Mouse (Mus musculus) ovary, postnatal 36 days (tissue): ENCODE measurements around the gene Uba2.
"Not testable (repeated sequence)": the region's sequence is repeated elsewhere in the genome, so short reads cannot be mapped to it uniquely, and the experiment has no call there.

Experiments used
- DNase-seq: peaks from one replicate; pipeline ENCODE4 v3.0.0; 2022; ENCODE audit warnings: low spot score, mixed read lengths

Uba2 gene

DNA sequence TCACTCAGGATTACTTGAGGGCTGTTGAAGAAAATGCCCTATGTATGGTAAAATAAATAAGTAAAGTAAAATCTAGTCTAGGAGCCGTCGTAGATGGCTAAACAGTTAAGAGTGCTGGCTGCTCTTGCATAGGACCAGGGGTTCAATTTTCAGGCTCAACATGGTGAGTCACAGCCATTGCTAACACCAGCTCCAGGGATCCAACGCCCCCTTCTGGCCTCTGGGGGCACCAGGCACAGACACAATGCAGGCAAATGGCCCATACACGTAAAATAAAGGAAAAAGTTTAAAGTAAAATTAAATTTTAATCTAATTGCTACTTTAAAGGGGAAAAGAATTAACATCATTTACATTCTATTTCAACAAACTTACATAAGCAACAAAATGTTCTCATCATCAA lies 2.5 kb downstream of the Uba2 start:
- no peak for DNase-seq

DNA sequence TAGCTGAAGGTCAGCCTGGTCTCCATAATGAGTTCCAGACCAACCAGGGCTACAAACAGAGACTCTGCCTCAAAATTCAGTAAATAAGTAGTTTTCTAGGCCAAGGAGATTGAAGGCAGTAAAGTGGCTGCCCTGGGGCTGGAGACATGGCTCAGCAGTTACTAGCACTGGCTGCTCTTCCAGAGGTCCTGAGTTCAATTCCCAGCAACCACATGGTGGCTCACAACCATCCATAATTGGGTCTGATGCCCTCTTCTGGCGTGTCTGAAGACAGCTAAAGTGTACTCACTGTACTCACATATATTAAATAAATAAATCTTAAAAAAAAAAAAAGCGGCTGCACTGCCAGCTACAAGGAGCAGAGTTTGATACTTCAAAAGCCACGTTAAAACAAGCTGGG lies 3.4 kb downstream of the Uba2 start:
- DNase-seq: no peak

DNA sequence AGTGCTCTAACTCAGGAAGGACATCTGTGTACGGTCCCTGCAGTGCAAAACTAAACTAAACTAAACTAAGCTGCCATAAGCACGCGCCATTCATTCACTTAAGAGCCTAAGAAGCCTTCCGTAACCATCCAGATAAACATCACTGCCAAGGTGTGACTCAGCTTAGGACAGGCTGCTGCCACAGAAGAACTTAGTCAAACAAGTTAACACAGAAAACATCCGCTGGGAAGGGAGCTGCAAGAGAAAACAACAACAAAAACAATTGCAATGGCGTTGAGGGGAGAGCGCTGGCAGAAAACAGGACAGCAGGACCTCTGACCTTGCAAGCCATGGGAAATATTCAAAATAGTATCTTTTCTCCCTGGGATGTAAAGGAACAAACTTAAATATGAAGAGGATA lies 4.7 kb downstream of the Uba2 start:
- no peak for DNase-seq

DNA sequence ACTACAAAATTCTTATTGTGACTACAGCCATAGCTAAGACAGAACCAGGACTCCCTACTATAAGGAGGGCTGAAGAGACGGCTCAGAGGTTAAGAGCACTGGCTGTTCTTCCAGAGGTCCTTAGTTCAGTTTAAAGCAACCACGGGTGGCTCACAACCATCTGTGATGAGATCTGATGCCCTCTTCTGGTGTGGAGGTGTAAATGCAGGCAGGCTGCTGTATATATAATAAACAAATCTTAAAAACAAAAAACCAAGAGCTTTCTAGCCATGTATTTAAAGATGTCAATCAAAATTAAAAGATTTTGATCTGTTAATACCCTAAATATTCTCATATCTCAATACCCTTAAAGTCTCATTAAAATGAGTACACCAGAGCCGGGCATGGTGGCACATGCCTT lies 10.2 kb downstream of the Uba2 start:
- no peak for DNase-seq

DNA sequence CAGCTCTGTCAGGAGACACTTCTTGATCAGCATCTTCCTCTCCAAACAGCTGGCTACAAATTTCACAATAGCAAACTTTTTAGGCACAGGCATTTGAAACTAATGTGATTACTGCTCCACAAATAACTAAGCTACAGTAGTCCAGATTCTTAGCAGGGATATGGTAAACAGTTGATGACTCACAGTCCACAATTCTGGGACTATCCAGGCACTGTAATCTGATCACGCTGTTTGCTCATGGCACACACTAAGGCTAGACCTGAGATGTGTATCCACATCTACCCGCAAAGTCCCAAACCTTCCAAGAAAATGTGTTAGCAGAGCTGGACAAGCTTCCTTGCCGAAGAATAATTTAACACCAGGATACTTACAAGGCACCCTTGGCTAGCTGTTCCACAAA lies 11.4 kb downstream of the Uba2 start:
- no peak for DNase-seq

DNA sequence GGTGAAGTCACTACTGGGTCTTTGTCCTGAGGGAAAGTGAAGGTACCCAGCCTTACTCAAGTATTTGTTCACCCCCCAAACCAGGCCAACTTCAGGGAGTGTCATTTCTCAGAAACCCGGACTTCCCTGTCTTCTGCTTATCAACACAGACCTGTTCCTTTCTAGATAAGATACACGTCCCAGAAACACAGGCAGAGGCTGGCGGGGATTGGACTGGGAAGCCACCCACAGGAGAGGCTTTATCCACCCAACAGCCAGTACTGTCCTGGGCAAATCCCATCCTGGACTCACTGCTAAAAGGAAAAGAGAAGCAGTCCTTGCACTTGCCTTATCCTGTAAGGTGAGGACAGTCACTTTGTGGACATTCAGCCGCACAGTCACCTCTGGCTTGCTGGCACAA lies 22.2 kb downstream of the Uba2 start:
- no peak for DNase-seq

DNA sequence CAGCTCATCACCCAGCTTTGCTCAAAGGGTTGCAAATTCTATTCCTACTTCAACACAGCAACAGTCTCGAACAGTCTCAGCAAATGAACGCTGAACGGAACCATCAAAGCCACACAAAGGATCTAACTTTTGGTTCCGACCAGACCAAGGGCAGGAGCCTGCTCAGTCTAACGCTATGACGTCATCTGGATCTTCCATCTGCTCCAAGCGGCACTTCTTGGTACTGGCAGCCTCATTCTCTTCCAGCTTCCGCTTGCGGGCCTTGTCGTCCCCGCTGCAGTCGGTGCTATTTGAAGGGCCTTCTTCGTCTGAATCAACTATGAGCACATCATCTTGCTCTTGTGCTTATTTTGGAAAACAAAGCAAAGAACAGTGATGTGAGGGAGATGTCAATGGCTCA lies 28.3 kb downstream of the Uba2 start:
- no peak for DNase-seq

DNA sequence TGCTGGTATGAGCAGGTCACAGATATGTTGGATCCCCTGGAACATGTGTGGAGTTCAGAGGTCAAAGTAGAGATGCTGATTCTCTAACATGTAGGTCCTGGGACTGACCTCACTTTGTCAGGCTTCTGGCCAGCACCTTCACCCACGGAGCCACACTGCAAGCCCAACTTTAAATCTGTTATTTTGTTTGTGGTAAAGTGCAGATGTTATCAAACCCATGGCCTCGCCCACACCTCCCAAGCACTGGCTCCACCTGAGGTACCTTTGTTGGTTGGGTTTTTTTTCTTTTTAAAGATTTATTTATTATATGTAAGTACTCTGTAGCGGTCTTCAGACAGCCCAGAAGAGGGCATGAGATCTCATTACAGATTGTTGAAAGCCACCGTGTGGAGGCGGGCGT lies 29.9 kb downstream of the Uba2 start:
- DNase-seq: no peak

DNA sequence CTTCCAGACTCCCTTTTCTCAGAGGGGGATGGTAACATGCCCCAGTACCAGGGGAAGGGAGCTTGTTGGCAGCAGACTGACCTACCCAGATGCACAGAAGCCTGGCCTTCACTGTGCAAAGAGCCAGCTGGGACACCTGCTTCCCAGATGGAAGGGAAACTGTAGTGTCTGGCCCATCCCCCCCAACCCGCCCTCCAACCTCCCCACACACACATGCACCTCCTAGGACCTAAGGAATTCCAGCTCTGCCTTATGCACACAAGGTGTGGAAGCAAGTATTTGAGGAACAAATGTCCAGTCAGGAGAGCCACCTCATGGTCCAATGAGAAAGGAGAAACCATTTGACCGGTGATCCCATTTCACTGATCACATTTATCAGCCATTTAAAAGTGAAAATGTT lies 35.1 kb downstream of the Uba2 start:
- no peak for DNase-seq

DNA sequence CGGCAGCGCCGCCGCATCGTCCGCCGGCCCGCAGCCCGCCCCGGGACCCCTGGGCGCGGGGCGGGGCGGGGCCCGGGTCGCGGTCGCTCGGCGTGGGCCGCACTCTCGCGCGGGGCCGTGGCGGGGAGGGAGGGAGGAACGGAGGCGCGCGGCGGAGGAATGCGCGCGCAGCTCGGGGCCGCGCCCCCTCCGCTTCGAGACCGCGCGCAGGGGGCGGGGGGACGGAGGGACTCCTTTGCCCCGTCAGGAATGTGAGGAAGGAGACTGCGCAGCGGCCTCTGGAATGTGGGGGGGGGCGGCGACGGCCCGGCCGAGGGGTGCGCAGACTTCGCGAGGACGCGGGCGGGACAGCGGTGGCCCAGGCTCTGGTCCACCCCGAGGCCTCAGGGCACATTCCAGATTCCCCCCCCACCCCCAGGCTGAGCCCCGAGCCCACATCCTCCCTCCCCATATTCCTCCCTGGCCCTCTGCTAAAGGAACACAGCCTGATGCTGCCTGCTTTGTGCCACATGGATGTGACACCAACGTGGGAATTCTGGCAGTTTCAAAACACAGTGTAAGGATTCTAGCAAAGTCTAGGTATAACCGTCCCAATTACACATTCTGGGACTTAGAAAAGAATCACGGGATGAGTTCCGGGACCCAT lies 36.2 kb downstream of the Uba2 start, which contains the start of gene Wtip:
Gene Wtip (minus strand): TSS at position 152 of the 646 bp plus-strand sequence.
- DNase-seq: peak; percentile 82

DNA sequence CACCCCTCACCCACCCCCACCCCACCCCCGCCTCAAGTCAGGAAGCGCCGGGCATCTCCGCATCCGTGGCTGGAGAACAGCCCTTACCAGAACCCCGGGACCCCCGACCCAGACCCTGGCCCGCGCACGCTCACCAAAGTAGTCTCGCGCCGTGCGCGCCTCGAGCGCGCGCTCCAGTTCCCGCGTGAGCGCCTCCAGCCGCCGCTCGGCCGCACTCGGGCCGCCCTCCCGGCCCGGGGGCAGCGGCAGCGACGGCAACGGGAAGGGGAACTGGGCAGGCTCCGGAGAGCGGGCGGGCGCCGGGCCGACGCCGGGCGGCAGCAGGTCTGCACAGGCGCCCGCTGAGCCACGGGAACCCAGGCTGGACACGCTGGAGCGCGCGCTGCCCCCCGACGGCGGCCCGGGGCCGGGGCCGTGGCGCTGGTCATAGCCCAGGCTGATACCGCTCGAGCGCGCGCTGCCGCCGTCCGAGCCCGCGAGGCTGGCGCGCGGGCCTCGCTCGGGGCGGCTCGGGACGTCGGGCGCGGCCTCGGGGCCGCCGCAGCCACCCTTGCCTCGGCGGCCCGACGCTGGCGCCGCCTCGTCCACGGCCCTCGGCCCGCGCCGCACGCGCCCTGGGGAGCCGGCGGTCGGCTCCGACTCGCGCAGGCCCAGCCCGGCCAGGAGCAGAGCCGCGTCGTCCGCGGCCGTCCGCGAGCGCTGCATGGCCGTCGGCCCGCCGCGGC lies 36.9 kb downstream of the Uba2 start:
- peak; percentile 36 for DNase-seq

DNA sequence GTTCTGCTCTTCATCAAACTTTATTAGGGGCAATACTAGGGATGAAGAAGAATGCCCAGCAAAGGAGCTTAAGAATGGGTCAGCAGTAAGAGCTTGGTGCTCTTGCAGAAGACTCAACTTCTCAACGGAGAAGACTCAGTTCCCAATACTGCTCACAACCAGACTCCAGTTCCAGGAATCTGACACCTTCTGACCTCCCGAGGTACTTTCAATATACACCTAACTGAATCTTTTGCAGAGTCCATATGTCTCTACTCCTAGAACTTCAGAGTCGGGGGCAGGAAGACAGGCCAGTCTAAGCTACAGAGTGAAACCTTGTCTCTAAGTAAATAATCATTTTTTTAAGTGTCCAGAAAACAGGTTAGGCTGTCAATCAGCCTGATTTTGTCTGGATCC lies 37.4 kb downstream of the Uba2 start:
- no peak for DNase-seq

DNA sequence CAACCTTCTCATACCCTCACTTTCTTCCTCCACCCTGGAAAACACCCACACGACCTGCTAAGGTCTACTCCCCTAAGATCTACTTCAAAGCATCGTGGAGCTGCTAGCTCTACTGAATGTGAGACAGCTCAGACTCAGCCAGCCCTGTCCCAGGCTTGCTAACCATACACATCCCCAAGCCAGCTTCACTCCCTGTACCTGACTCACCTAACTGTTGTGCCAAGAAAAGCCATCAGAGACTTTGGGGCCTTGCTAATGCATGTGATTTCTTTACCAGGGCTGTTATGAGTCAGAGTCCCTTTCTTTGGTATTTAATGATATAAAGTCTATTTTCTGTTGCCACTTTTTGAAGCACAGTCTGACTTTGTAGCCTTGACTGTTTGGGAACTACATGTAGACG lies 38.3 kb downstream of the Uba2 start:
- DNase-seq: no peak

DNA sequence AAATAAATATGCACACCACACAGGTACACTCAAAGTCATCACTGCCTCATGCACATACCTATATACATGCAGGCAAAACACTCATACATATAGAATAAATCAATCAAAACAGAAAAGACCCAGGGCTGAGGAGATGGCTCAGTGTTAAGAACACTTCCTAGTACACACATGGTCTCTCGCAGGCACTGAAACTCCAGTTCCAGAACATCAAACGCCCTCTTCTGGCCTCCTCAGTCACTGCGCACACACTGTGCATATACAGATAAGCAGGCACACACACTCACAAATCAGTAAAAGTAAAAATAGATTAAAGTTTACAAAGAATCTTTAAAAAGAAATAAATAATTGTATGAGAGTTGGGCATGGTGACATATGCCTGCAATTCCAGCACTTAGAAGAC lies 43.1 kb downstream of the Uba2 start:
- no peak for DNase-seq

DNA sequence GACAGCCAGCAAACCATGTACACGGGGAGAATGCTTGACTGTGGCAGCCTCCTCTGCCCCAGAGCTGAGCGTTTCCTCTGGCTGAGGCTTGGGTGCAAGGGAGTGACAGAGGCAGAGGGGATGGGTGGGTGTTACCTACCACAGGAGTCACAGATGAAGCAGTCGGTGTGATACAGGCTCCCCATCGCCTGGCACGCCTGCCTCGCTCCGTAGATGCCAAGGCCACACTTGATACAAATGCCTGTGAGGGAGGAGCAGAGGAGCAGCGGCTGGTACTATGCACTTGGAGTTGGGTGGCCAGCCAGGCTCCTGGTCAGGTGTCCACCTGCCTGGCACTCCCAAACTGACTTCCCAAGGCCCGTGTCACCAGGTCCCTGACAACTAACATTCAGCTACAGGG lies 44.1 kb downstream of the Uba2 start:
- no peak for DNase-seq

DNA sequence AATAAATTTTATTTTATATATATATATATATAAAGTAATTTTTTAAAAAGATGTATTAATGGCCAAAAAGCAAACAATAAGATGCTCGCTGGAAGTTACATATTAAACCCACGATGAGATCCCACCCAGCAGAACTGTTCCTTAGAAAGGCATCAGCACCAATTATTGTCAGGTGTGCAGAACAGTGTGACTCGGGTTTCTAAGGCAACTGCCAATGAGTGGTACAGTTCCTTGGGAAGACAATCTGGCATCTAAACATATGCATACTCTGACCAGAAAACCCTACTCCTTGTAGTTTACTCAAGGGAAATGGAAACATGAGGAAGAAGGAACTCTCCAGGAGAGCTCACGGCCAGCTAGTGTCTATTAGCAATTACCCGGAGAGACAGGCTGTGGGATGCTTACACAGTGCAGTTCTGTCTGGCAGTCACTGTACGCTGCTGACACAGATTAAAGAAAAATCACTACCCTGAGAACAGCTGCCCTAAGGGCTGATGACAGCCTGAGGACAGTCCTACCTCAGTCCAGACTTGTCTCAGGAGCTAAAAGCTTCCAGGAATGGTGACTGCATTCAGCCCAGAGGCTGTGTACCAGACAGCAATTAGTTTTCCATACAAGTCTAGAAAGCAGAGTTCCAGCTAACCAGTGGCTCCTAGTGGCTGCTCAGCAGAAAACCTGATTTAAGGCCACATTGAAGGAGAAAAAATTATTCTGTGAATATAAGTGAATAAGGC lies 46.2 kb downstream of the Uba2 start:
- DNase-seq: no peak

DNA sequence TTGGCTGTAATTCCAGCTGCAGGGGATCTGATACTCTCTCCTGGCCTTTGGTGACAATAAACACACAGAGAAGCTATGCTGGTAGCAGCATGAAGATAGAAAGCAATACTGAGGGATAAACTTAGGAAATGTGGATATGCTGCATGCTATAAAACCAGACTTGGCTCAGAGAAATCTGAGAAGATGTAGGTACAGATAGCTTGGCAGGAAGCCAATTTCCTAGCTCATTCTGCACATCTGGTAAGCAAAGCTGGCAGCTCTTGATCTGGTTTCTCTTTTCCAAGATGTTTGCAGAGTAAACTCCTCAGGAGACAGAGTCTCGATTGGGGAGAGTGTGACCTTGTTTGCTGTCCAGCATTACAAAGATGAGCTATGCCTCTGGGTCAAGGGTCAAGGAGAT lies 48.8 kb downstream of the Uba2 start:
- not testable (repeated sequence) for DNase-seq

DNA sequence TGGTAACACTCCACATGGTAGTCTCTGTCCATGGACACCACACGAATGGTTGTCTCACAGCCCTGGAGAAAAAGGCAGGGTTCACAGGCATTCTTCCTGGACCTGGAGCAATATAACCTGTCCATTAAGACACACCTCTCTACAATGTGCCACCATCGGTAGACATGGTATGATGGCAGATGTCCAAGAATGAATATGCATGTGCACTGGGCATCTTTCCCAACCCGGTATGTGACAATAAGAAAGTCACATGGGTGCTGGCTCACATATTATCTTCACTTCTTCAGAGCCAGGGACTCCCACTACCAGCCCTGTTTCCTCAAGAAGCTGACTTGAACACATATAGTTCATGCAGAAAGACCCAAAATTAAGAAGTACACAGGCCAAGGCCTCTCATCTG lies 52.8 kb downstream of the Uba2 start:
- DNase-seq: no peak

DNA sequence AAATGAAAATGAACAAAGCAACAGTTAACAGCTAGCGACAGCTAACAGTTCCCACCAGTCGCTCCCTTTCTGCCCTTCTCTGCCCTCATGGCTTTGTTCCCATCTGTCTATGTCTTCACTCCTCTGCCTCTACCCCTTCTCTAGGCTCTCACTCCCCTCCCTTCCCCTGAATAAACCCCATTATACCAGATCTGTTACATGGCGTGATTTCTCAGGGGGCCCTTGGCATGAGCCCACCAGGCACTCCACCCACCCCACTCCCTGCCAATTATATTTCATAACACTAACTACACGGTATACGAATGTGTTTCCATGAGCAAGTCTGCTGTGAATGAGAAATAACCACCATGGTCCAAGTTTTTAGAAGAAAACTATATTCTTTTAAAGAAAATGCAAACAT lies 60.2 kb downstream of the Uba2 start:
- no peak for DNase-seq

DNA sequence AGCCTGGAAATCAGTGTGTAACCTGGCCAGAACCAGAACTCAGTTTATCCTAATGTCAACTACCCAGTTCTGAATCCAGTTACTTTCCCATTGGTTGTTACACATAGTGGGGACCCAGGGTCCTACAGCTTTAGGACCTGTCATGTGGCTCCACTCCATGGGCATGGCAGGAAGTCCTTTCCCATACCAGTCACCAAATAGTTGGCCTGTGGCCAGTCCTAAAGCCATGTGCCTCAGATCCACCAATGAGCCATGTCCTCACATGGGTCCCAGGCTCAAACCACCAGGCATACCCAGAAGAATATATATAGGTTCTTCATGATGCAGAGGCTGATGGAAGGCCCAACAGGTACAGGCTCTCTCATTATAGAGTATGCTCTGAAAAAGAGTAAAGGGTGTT lies 68.1 kb downstream of the Uba2 start:
- no peak for DNase-seq

DNA sequence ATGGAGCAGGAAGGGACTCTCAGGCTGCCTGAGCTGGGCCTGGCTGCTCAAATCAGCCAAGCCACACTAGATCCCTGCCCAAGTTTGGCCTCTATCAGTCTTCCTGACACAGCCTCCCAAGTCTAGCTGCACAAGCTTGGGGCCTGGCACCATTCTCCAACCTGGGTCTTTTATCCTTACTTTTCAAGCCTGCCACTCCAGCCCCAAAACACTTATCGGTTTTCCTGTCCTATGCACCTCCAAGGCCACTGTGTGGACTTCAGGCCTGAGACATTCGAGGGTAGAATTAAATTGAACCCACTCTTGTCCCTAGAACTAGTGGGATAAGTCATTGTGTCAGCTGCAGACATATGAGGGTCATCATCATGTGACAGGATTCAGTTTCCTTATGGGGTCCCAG lies 69.4 kb downstream of the Uba2 start:
- no peak for DNase-seq

DNA sequence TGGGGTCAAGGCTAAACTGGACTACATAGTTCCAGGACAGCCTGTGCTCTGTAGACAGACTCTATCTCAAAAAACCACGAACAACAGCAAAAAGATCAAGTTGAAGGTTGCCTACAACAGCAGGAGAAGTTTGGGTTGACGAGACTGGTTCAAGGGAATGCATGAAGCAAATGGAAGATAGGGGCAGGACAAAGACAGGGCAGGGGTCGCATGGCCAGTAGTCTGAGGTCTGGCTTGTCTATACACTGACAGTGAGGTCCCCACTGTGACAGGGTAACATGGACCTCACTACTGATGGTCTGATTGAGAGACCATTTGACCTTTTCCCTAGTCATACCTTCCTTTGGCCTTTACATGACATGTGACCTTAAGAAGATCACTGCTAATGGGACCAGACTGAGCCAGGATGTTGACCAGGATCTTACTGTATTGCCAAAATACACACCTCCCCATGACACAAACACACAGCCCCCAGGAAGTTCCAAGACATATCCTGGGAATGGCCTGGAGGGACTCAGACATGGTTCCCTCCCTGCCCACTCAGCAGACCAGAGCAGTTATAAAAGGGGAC lies 74.4 kb downstream of the Uba2 start, which contains the start of gene Scgb1b30:
Gene Scgb1b30 (plus strand): TSS at position 521 of the 571 bp plus-strand sequence.
- DNase-seq: no peak
